Comparison of ENCODE assay signal across 12 mouse cellular contexts in genomic region chr11:53103601-53104325, GRCm38 (mm10).
DNase-seq lines count a peak whose midpoint lies in the region; ATAC-seq lines count a peak whose summit lies in the region.
"Had no signal": no experiment of that assay in that cellular context is flagged by ENCODE, and none has a peak within 500 bp of the region (broad histone marks: within the 10 kb centered on the region; RNA-seq: fewer than 3 reads in every experiment).

No protein-coding gene starts in this region.

- H3K36me3 ChIP-seq in lung, embryonic 16.5 days (ENCODE audit: control insufficient read depth, insufficient read depth, low read length) = no peaks in the 10 kb centered on the region
- no peaks in the 10 kb centered on the region for H3K36me3 ChIP-seq in hindbrain, embryonic 16.5 days (ENCODE audit: control insufficient read depth, insufficient read depth, low read length)
- H3K36me3 ChIP-seq: limb, embryonic 15.5 days had no signal

- no peak for DNase-seq in lung, postnatal 10 days
- DNase-seq in gastrocnemius, postnatal 10 days = peak; percentile 19
- peak; percentile 53 to 59 for DNase-seq in heart, postnatal 10 days
- DNase-seq in kidney, postnatal 25 days = peak; percentile 50 to 81
- DNase-seq in right cerebral cortex, adult 18-20 months = no peak
- DNase-seq: thymus, adult 2 months had no signal

- no peak overlapping the region for H3K4me3 ChIP-seq in lung, embryonic 16.5 days (ENCODE audit: low read length)
- no peak overlapping the region for H3K4me3 ChIP-seq in hindbrain, embryonic 16.5 days (ENCODE audit: low read length)
- H3K4me3 ChIP-seq: layer of hippocampus, adult 2 months; limb, embryonic 15.5 days had no signal

- peak overlapping the region; percentile 21 for H3K27ac ChIP-seq in lung, embryonic 16.5 days (ENCODE audit: low read length)
- H3K27ac ChIP-seq in hindbrain, embryonic 16.5 days (ENCODE audit: low read depth, low read length) = no peak overlapping the region
- H3K27ac ChIP-seq: layer of hippocampus, adult 2 months; limb, embryonic 15.5 days; macrophage had no signal

- no peaks in the 10 kb centered on the region for H3K27me3 ChIP-seq in lung, embryonic 16.5 days (ENCODE audit: control insufficient read depth, insufficient read depth, low read depth, low read length)
- no peaks in the 10 kb centered on the region for H3K27me3 ChIP-seq in hindbrain, embryonic 16.5 days (replicated peaks; ENCODE audit: control insufficient read depth, insufficient read depth, low read length)

- no peak overlapping the region for H3K4me2 ChIP-seq in lung, embryonic 16.5 days (ENCODE audit: low read depth, low read length)
- H3K4me2 ChIP-seq in hindbrain, embryonic 16.5 days (ENCODE audit: low read length) = no peak overlapping the region
- H3K4me2 ChIP-seq: limb, embryonic 15.5 days had no signal

- no peak overlapping the region for H3K9ac ChIP-seq in lung, embryonic 16.5 days (ENCODE audit: low read length)
- no peak overlapping the region for H3K9ac ChIP-seq in hindbrain, embryonic 16.5 days (ENCODE audit: low read depth, low read length)
- H3K9ac ChIP-seq: limb, embryonic 15.5 days had no signal

- intact Hi-C loops in heart, postnatal 10 days (cut with DNase I) = no loop called here

- H3K4me1 ChIP-seq in lung, embryonic 16.5 days (replicated peaks; ENCODE audit: control insufficient read depth, insufficient read depth, low read length) = peaks cover 10% of the 10 kb centered on the region
- peaks cover 2% of the 10 kb centered on the region; the same call in 1 of the 2 replicates for H3K4me1 ChIP-seq in hindbrain, embryonic 16.5 days (ENCODE audit: control insufficient read depth, insufficient read depth, low read depth, low read length)

- H3K9me3 ChIP-seq in lung, embryonic 16.5 days (ENCODE audit: control insufficient read depth, low read length) = no peaks in the 10 kb centered on the region
- no peaks in the 10 kb centered on the region for H3K9me3 ChIP-seq in hindbrain, embryonic 16.5 days (ENCODE audit: control insufficient read depth, low read length)
- H3K9me3 ChIP-seq: limb, embryonic 15.5 days had no signal

- 44% methylated on average over 10 of the region's 10 CpGs for WGBS in lung, embryonic 16.5 days
- 39% methylated on average over 10 of the region's 10 CpGs for WGBS in hindbrain, embryonic 16.5 days

- ATAC-seq in lung, embryonic 16.5 days (ENCODE audit: low read depth) = no peak
- no peak for ATAC-seq in hindbrain, embryonic 16.5 days
- ATAC-seq: forebrain, embryonic 14.5 days had no signal

Comparison
In these comparisons a context has a peak if more than half of its experiments do, and no peak if none do; other contexts are left out.
1. DNase-seq: peak in gastrocnemius, postnatal 10 days (single experiment), heart, postnatal 10 days (2 of 2) and kidney, postnatal 25 days (2 of 2); none in lung, postnatal 10 days (single experiment) and right cerebral cortex, adult 18-20 months (single experiment).